Mouse (Mus musculus): ENCODE measurements around the gene Ank. TPM values are rescaled to one million over a fixed set of nuclear protein-coding genes. Genes with fewer than 3 reads are reported as not detected.

Gene Ank
- total RNA-seq, 1 experiment, result 12.0 TPM

- Histone ChIP-seq H3K4me3 (ENCODE audit: insufficient read depth in 1 of 2, low read depth in 1 of 2, low read length in 2 of 2, poor library complexity in 1 of 2, severe bottlenecking in 1 of 2) (no peak overlapping the region), H3K4me1 (ENCODE audit: control insufficient read depth in 2 of 2, insufficient read depth in 2 of 2, low read length in 2 of 2, poor library complexity in 1 of 2) (peaks cover 0 to 9% of the 10 kb centered on the region in 2 experiments; a peak in 1 of 4 replicates), H3K36me3 (ENCODE audit: control insufficient read depth, insufficient read depth, low read length, poor library complexity, severe bottlenecking) (peaks cover 19% of the 10 kb centered on the region; the same call in 1 of the 2 replicates), H3K9ac (ENCODE audit: insufficient read depth, low read depth, low read length, poor library complexity, severe bottlenecking) (no peak overlapping the region), H3K9me3 (ENCODE audit: control insufficient read depth, insufficient read depth, low read depth, low read length) (no peaks in the 10 kb centered on the region), H3K27ac (ENCODE audit: insufficient read depth, low read depth, low read length, poor library complexity, severe bottlenecking) (no peak overlapping the region)
- no peak for DNase-seq (ENCODE audit: low read depth, low spot score)
- in situ Hi-C loops (cut with MboI; ENCODE audit: low sequenced_read_pairs in 2 of 2, unreplicated experiment in 2 of 2), result loop anchor here (25.0 kb wide), 1 partner anchor 285 kb away; no protein-coding TSS in a partner anchor
- TF ChIP-seq MAFK (IDR thresholded peaks at IDR 0.05; ENCODE audit: insufficient read depth, low read depth, low read length) (no peak), HCFC1 (IDR thresholded peaks at IDR 0.05; ENCODE audit: borderline replicate concordance, insufficient read depth, low read length) (no peak), ZNF384 (IDR thresholded peaks at IDR 0.05; ENCODE audit: low read depth, low read length) (no peak), ZC3H11A (IDR thresholded peaks at IDR 0.05; ENCODE audit: borderline replicate concordance, low read depth, low read length) (no peak), CHD2 (IDR thresholded peaks at IDR 0.05; ENCODE audit: low read depth, low read length) (no peak)
These were observed 131.0 kb downstream of the Ank start for GRCm38 (mm10) chr15:27597516-27597915.

- H3K4me1 ChIP-seq (ENCODE audit: control insufficient read depth in 2 of 2, insufficient read depth in 2 of 2, low read length in 2 of 2, poor library complexity in 1 of 2), result peaks cover 0 to 11% of the 10 kb centered on the region in 2 experiments; a peak in 1 of 4 replicates
- TF ChIP-seq HCFC1 (IDR thresholded peaks at IDR 0.05; ENCODE audit: borderline replicate concordance, insufficient read depth, low read length), result no peak
- TF ChIP-seq CHD2 (IDR thresholded peaks at IDR 0.05; ENCODE audit: low read depth, low read length), result no peak
- no peak for TF ChIP-seq ZNF384 (IDR thresholded peaks at IDR 0.05; ENCODE audit: low read depth, low read length)
- TF ChIP-seq ZC3H11A (IDR thresholded peaks at IDR 0.05; ENCODE audit: borderline replicate concordance, low read depth, low read length), result no peak
- no peak for TF ChIP-seq MAFK (IDR thresholded peaks at IDR 0.05; ENCODE audit: insufficient read depth, low read depth, low read length)
- in situ Hi-C loops (cut with MboI; ENCODE audit: low sequenced_read_pairs in 2 of 2, unreplicated experiment in 2 of 2), result loop anchor here (25.0 kb wide), 1 partner anchor 287 kb away; no protein-coding TSS in a partner anchor
- no peak for DNase-seq (ENCODE audit: low read depth, low spot score)
- no peak overlapping the region for H3K27ac ChIP-seq (ENCODE audit: insufficient read depth, low read depth, low read length, poor library complexity, severe bottlenecking)
- no peaks in the 10 kb centered on the region for H3K9me3 ChIP-seq (ENCODE audit: control insufficient read depth, insufficient read depth, low read depth, low read length)
- peaks cover 20% of the 10 kb centered on the region; the same call in 1 of the 2 replicates for H3K36me3 ChIP-seq (ENCODE audit: control insufficient read depth, insufficient read depth, low read length, poor library complexity, severe bottlenecking)
- no peak overlapping the region for H3K9ac ChIP-seq (ENCODE audit: insufficient read depth, low read depth, low read length, poor library complexity, severe bottlenecking)
- no peak overlapping the region for H3K4me3 ChIP-seq (ENCODE audit: insufficient read depth in 1 of 2, low read depth in 1 of 2, low read length in 2 of 2, poor library complexity in 1 of 2, severe bottlenecking in 1 of 2)
These were observed 132.4 kb downstream of the Ank start for GRCm38 (mm10) chr15:27598786-27599385.

- Histone ChIP-seq H3K27ac (ENCODE audit: insufficient read depth, low read depth, low read length, poor library complexity, severe bottlenecking) (no peak overlapping the region), H3K9me3 (ENCODE audit: control insufficient read depth, insufficient read depth, low read depth, low read length) (no peaks in the 10 kb centered on the region), H3K36me3 (ENCODE audit: control insufficient read depth, insufficient read depth, low read length, poor library complexity, severe bottlenecking) (peaks cover 18% of the 10 kb centered on the region; the same call in 1 of the 2 replicates), H3K4me3 (ENCODE audit: insufficient read depth in 1 of 2, low read depth in 1 of 2, low read length in 2 of 2, poor library complexity in 1 of 2, severe bottlenecking in 1 of 2) (no peak overlapping the region), H3K4me1 (ENCODE audit: control insufficient read depth in 2 of 2, insufficient read depth in 2 of 2, low read length in 2 of 2, poor library complexity in 1 of 2) (peaks cover 0 to 9% of the 10 kb centered on the region in 2 experiments; a peak in 1 of 4 replicates), H3K9ac (ENCODE audit: insufficient read depth, low read depth, low read length, poor library complexity, severe bottlenecking) (no peak overlapping the region)
- no peak for DNase-seq (ENCODE audit: low read depth, low spot score)
- in situ Hi-C loops (cut with MboI; ENCODE audit: low sequenced_read_pairs in 2 of 2, unreplicated experiment in 2 of 2), result no loop called here
- TF ChIP-seq MAFK (IDR thresholded peaks at IDR 0.05; ENCODE audit: insufficient read depth, low read depth, low read length) (no peak), ZC3H11A (IDR thresholded peaks at IDR 0.05; ENCODE audit: borderline replicate concordance, low read depth, low read length) (no peak), ZNF384 (IDR thresholded peaks at IDR 0.05; ENCODE audit: low read depth, low read length) (no peak), HCFC1 (IDR thresholded peaks at IDR 0.05; ENCODE audit: borderline replicate concordance, insufficient read depth, low read length) (no peak), CHD2 (IDR thresholded peaks at IDR 0.05; ENCODE audit: low read depth, low read length) (no peak)
These were observed 134.0 kb downstream of the Ank start for GRCm38 (mm10) chr15:27600524-27600923.

GRCm38 (mm10) chr15:27604558-27604957, 138.1 kb downstream of the Ank start:
- no peak overlapping the region for H3K9ac ChIP-seq (ENCODE audit: insufficient read depth, low read depth, low read length, poor library complexity, severe bottlenecking)
- in situ Hi-C loops (cut with MboI; ENCODE audit: low sequenced_read_pairs in 2 of 2, unreplicated experiment in 2 of 2), result no loop called here
- H3K27ac ChIP-seq (ENCODE audit: insufficient read depth, low read depth, low read length, poor library complexity, severe bottlenecking), result no peak overlapping the region
- no peak for DNase-seq (ENCODE audit: low read depth, low spot score)
- H3K36me3 ChIP-seq (ENCODE audit: control insufficient read depth, insufficient read depth, low read length, poor library complexity, severe bottlenecking), result peaks cover 24% of the 10 kb centered on the region
- H3K4me3 ChIP-seq (ENCODE audit: insufficient read depth in 1 of 2, low read depth in 1 of 2, low read length in 2 of 2, poor library complexity in 1 of 2, severe bottlenecking in 1 of 2), result no peak overlapping the region
- TF ChIP-seq ZC3H11A (IDR thresholded peaks at IDR 0.05; ENCODE audit: borderline replicate concordance, low read depth, low read length), result no peak
- H3K4me1 ChIP-seq (ENCODE audit: control insufficient read depth in 2 of 2, insufficient read depth in 2 of 2, low read length in 2 of 2, poor library complexity in 1 of 2), result peaks cover 0 to 5% of the 10 kb centered on the region in 2 experiments; a peak in 1 of 4 replicates
- H3K9me3 ChIP-seq (ENCODE audit: control insufficient read depth, insufficient read depth, low read depth, low read length), result no peaks in the 10 kb centered on the region

Measured in ES-E14 (cell line).